Mouse (Mus musculus) MEL (cell line): ENCODE measurements around the gene Lima1.

Experiments
- GABPA ChIP-seq: IDR thresholded peaks from 2 replicates; pipeline ENCODE4 v1.6.1; 2012; ENCODE audit warnings: low read depth, mild to moderate bottlenecking, inconsistent platforms, low read length, improper control_type of control experiment, moderate library complexity
- TBP ChIP-seq: IDR thresholded peaks from 2 replicates; pipeline ENCODE4 v1.8.0; 2011; ENCODE audit warnings: low read depth, low read length, improper control_type of control experiment

- no peak for TF ChIP-seq TBP
- no peak for TF ChIP-seq GABPA
Observed at GRCm38 (mm10) chr15:99833648-99834454, 41.4 kb downstream of the Lima1 start.
